Mouse (Mus musculus) kidney, embryonic 14.5 days (tissue): ENCODE measurements around the gene Madcam1. TPM values are rescaled to one million over a fixed set of nuclear protein-coding genes. Genes with fewer than 3 reads are reported as not detected.

Experiments
- ATAC-seq: fragments of 200-750 bp; cut with Nextera tagmentation; 2 replicates; pipeline ENCODE4 v1.8.0; 2017; ENCODE audit warnings: moderate number of reproducible peaks, mild to moderate bottlenecking, moderate TSS enrichment, moderate library complexity; ENCODE audit not compliant: low FRiP score, low TSS enrichment
- H3K27ac ChIP-seq: fragments of 300-500 bp; sonication (generic); 2 replicates; pipeline ENCODE4 v1.5.1; 2014; ENCODE audit warnings: low read depth, mild to moderate bottlenecking, low read length, moderate library complexity, mixed read lengths
- H3K27me3 ChIP-seq: fragments of 300-500 bp; sonication (generic); 2 replicates; pipeline ENCODE4 v1.6.1; 2014; ENCODE audit warnings: mild to moderate bottlenecking, low read length; ENCODE audit not compliant: control insufficient read depth, insufficient read depth
- H3K36me3 ChIP-seq: fragments of 300-500 bp; sonication (generic); 2 replicates; pipeline ENCODE4 v1.6.1; 2014; ENCODE audit warnings: low read length, mixed read lengths; ENCODE audit not compliant: control insufficient read depth, insufficient read depth
- H3K4me1 ChIP-seq: fragments of 300-500 bp; sonication (generic); 2 replicates; pipeline ENCODE4 v1.6.1; 2014; ENCODE audit warnings: low read length, mixed read lengths; ENCODE audit not compliant: control insufficient read depth, insufficient read depth
- H3K4me2 ChIP-seq: fragments of 300-500 bp; sonication (generic); replicated peaks from 2 replicates; pipeline ENCODE4 v1.6.1; 2014; ENCODE audit warnings: low read depth, mild to moderate bottlenecking, low read length
- H3K4me3 ChIP-seq: fragments of 300-500 bp; sonication (generic); 2 replicates; pipeline ENCODE4 v1.5.1; 2014; ENCODE audit warnings: mild to moderate bottlenecking, low read length
- H3K9ac ChIP-seq: fragments of 300-500 bp; sonication (generic); 2 replicates; pipeline ENCODE4 v1.6.1; 2014; ENCODE audit warnings: low read depth, mild to moderate bottlenecking, low read length, moderate library complexity
- H3K9me3 ChIP-seq: fragments of 300-500 bp; sonication (generic); 2 replicates; pipeline ENCODE4 v1.6.1; 2016; ENCODE audit warnings: low read length; ENCODE audit not compliant: control insufficient read depth
- WGBS: fragments of 180-500 bp; shearing (Covaris S2); extraction: QIAGEN DNeasy Blood & Tissue Kit; methylation state at CpG from one replicate; pipeline ENCODE4 v1.1.7; 2014; 5-methylcytosine and 5-hydroxymethylcytosine counted together
- polyA plus RNA-seq: library from polyadenylated mRNA; unstranded; fragments of >200 nt; fragmentation: Nextera tagmentation; extraction: Ambion mirVana; gene quantifications from 2 replicates; pipeline ENCODE4 v1.2.1, GENCODE M21; 2014

The Madcam1 gene
- polyA plus RNA-seq, 1 experiment from 2014 or later = 2.6 TPM

GRCm38 (mm10) chr10:79683726-79684640, 19.6 kb downstream of the Madcam1 start:
- Histone ChIP-seq H3K4me3 (peak overlapping the region; percentile 86), H3K27me3 (no peaks in the 10 kb centered on the region), H3K36me3 (peaks cover 51% of the 10 kb centered on the region), H3K9ac (peak overlapping the region; percentile 83; the same call in 1 of the 2 replicates), H3K4me2 (peak overlapping the region; percentile 78), H3K9me3 (no peaks in the 10 kb centered on the region), H3K4me1 (peaks cover 24% of the 10 kb centered on the region), H3K27ac (no peak overlapping the region)
- ATAC-seq = no peak
- 84% methylated on average over 6 of the region's 6 CpGs for WGBS

GRCm38 (mm10) chr10:79684770-79685600, 20.6 kb downstream of the Madcam1 start:
- H3K9me3 ChIP-seq = no peaks in the 10 kb centered on the region
- no peaks in the 10 kb centered on the region for H3K27me3 ChIP-seq
- peaks cover 24% of the 10 kb centered on the region for H3K4me1 ChIP-seq
- 95% methylated on average over 25 of the region's 25 CpGs for WGBS
- H3K4me3 ChIP-seq = no peak overlapping the region
- H3K9ac ChIP-seq = no peak overlapping the region; the same call in 1 of the 2 replicates
- ATAC-seq = no peak
- H3K36me3 ChIP-seq = peaks cover 55% of the 10 kb centered on the region
- no peak overlapping the region for H3K4me2 ChIP-seq
- H3K27ac ChIP-seq = no peak overlapping the region

- Histone ChIP-seq H3K4me1 (peaks cover 17% of the 10 kb centered on the region), H3K27ac (no peak overlapping the region), H3K9ac (no peak overlapping the region), H3K4me3 (no peak overlapping the region), H3K9me3 (no peaks in the 10 kb centered on the region), H3K27me3 (no peaks in the 10 kb centered on the region), H3K4me2 (no peak overlapping the region), H3K36me3 (peaks cover 55% of the 10 kb centered on the region)
- 87% methylated on average over 2 of the region's 2 CpGs for WGBS
- ATAC-seq = no peak
Observed at GRCm38 (mm10) chr10:79686219-79686618, 21.9 kb downstream of the Madcam1 start.

- Histone ChIP-seq H3K27ac (no peak overlapping the region), H3K36me3 (peaks cover 55% of the 10 kb centered on the region), H3K4me1 (peaks cover 16% of the 10 kb centered on the region), H3K9me3 (no peaks in the 10 kb centered on the region; the same call in 1 of the 2 replicates), H3K27me3 (no peaks in the 10 kb centered on the region), H3K4me3 (no peak overlapping the region), H3K9ac (no peak overlapping the region), H3K4me2 (no peak overlapping the region)
- WGBS = 94% methylated on average over 1 of the region's 1 CpGs
- no peak for ATAC-seq
Observed at GRCm38 (mm10) chr10:79686691-79687090, 22.3 kb downstream of the Madcam1 start.

GRCm38 (mm10) chr10:79687513-79687912, 23.2 kb downstream of the Madcam1 start:
- Histone ChIP-seq H3K4me2 (no peak overlapping the region), H3K9ac (no peak overlapping the region), H3K4me3 (no peak overlapping the region), H3K4me1 (peaks cover 16% of the 10 kb centered on the region), H3K27me3 (no peaks in the 10 kb centered on the region), H3K36me3 (peaks cover 55% of the 10 kb centered on the region), H3K9me3 (peaks cover 2% of the 10 kb centered on the region; the same call in 1 of the 2 replicates), H3K27ac (no peak overlapping the region)
- WGBS = 95% methylated on average over 6 of the region's 6 CpGs
- no peak for ATAC-seq

GRCm38 (mm10) chr10:79688720-79689119, 24.4 kb downstream of the Madcam1 start, which contains the start of gene Gzmm:
Gene Gzmm, plus strand, starts transcription at chr10:79689020.
- H3K4me2 ChIP-seq = no peak within 1 kb of the TSS
- no peak within 1 kb of the TSS for H3K4me3 ChIP-seq
- 71% methylated on average over 4 of the region's 4 CpGs for WGBS
- peaks cover 2% of the 10 kb centered on the region; the same call in 1 of the 2 replicates for H3K9me3 ChIP-seq
- no peaks in the 10 kb centered on the region for H3K27me3 ChIP-seq
- no peak within 1 kb of the TSS for H3K9ac ChIP-seq
- peaks cover 8% of the 10 kb centered on the region for H3K4me1 ChIP-seq
- H3K36me3 ChIP-seq = peaks cover 55% of the 10 kb centered on the region
- H3K27ac ChIP-seq = no peak within 1 kb of the TSS
- no peak for ATAC-seq

- no peak for ATAC-seq
- H3K4me1 ChIP-seq = peaks cover 3% of the 10 kb centered on the region
- H3K4me3 ChIP-seq = no peak overlapping the region
- H3K9me3 ChIP-seq = peaks cover 2% of the 10 kb centered on the region; the same call in 1 of the 2 replicates
- H3K27me3 ChIP-seq = no peaks in the 10 kb centered on the region
- no peak overlapping the region for H3K27ac ChIP-seq
- H3K36me3 ChIP-seq = peaks cover 52% of the 10 kb centered on the region
- H3K4me2 ChIP-seq = no peak overlapping the region
- WGBS = 86% methylated on average over 3 of the region's 3 CpGs
- no peak overlapping the region for H3K9ac ChIP-seq
Observed at GRCm38 (mm10) chr10:79689178-79689577, 24.8 kb downstream of the Madcam1 start.

- no peak for ATAC-seq
Observed at GRCm38 (mm10) chr10:79691986-79692548, 27.7 kb downstream of the Madcam1 start.

More at GRCm38 (mm10) chr10:79691986-79692548, 27.7 kb downstream of the Madcam1 start:
- WGBS = 94% methylated on average over 2 of the region's 2 CpGs
- Histone ChIP-seq H3K27me3 (no peaks in the 10 kb centered on the region), H3K4me3 (no peak overlapping the region), H3K4me1 (peaks cover 8% of the 10 kb centered on the region), H3K9ac (no peak overlapping the region), H3K4me2 (no peak overlapping the region), H3K36me3 (peaks cover 23% of the 10 kb centered on the region), H3K27ac (no peak overlapping the region), H3K9me3 (peaks cover 2% of the 10 kb centered on the region; the same call in 1 of the 2 replicates)
